Mouse (Mus musculus): ENCODE measurements around the gene Ptpra. TPM values are rescaled to one million over a fixed set of nuclear protein-coding genes. Genes with fewer than 3 reads are reported as not detected.

The Ptpra gene
- polyA plus RNA-seq, 1 experiment: 31.9 TPM

DNA sequence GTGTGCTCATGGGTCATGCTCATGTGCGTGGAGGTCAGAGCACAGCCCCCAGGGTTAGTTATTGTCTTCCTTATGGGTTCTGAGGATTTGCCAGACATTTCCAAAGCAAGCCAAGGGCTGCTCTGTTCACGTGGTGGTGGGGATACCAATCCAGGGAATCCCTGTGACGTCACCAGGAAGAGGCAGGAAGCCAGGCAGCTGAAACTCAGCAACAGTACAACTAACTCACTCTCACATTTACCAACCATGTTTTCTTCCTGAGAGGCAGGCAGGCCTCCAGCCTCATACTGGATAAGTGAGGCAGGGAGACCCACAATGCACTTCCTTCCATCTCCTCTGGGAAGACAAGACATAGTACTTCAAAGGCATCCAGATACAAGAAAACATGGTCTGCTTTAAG lies 148.3 kb downstream of the Ptpra start:
- no peak for DNase-seq (ENCODE audit: low read depth in 1 of 2, low spot score in 2 of 2)
- Histone ChIP-seq H3K36me3 (ENCODE audit: control insufficient read depth, insufficient read depth, low read length) (peaks cover 11% of the 10 kb centered on the region), H3K4me1 (ENCODE audit: control insufficient read depth, insufficient read depth, insufficient read length) (no peaks in the 10 kb centered on the region), H3K27me3 (ENCODE audit: control insufficient read depth, insufficient read depth, low read length) (no peaks in the 10 kb centered on the region), H3K27ac (ENCODE audit: insufficient read depth, low read length) (no peak overlapping the region), H3K4me3 (ENCODE audit: extremely low read depth, insufficient read depth, insufficient read length) (no peak overlapping the region)
- WGBS: 91% methylated on average over 3 of the region's 3 CpGs
- TF ChIP-seq CTCF (IDR thresholded peaks at IDR 0.05; ENCODE audit: extremely low read depth, insufficient read depth, insufficient read length, insufficient replicate concordance) (no peak), POLR2A (IDR thresholded peaks at IDR 0.05; ENCODE audit: low read depth, low read length) (no peak)

DNA sequence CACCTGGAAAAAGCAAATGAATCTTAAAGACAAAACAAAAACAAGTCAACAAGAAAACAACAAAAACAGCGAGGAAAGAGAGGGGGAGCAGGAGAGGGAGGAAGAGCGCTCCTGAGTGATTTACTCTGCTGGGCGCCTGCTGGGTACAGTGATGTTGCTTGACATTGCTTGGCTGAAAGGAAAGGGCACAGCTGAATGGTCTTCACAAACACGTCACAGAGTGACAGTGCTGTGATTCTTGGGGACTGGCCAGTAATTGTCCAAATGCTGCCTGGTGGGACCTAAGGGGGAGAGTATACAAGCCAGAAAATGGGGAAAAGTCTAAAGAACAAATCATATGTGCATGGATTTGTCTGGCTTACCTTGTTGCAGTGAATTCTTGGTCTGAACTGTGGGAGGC lies 152.1 kb downstream of the Ptpra start:
- H3K27ac ChIP-seq (ENCODE audit: insufficient read depth, low read length): no peak overlapping the region
- H3K36me3 ChIP-seq (ENCODE audit: control insufficient read depth, insufficient read depth, low read length): peaks cover 9% of the 10 kb centered on the region
- no peaks in the 10 kb centered on the region for H3K27me3 ChIP-seq (ENCODE audit: control insufficient read depth, insufficient read depth, low read length)
- no peak overlapping the region for H3K4me3 ChIP-seq (ENCODE audit: extremely low read depth, insufficient read depth, insufficient read length)
- H3K4me1 ChIP-seq (ENCODE audit: control insufficient read depth, insufficient read depth, insufficient read length): no peaks in the 10 kb centered on the region
- TF ChIP-seq POLR2A (IDR thresholded peaks at IDR 0.05; ENCODE audit: low read depth, low read length): no peak
- TF ChIP-seq CTCF (IDR thresholded peaks at IDR 0.05; ENCODE audit: extremely low read depth, insufficient read depth, insufficient read length, insufficient replicate concordance): no peak
- WGBS: 94% methylated on average over 4 of the region's 4 CpGs
- DNase-seq (ENCODE audit: low read depth in 1 of 2, low spot score in 2 of 2): no peak

Other genes with a start within 250 kb of the Ptpra start
- gene Nop56, start 175.8 kb upstream of the Ptpra start, polyA plus RNA-seq (2012; rRNA removed): 66.3 and 80.1 TPM in 2 replicates
- gene Idh3b, start 165.7 kb upstream of the Ptpra start, polyA plus RNA-seq (2012; rRNA removed): 76.2 and 97.0 TPM in 2 replicates
- 1.5 and 1.7 TPM in 2 replicates for gene Ebf4, start 155.1 kb upstream of the Ptpra start, polyA plus RNA-seq (2012; rRNA removed)
- gene Cpxm1, start 52.7 kb upstream of the Ptpra start, polyA plus RNA-seq (2012; rRNA removed): 15.6 and 29.7 TPM in 2 replicates
- not detected in 2 replicates for gene Gm28372, start 45.0 kb upstream of the Ptpra start, polyA plus RNA-seq (2012; rRNA removed)
- not detected in 2 replicates for gene 1700020A23Rik, start 45.0 kb upstream of the Ptpra start, polyA plus RNA-seq (2012; rRNA removed)
- not detected in 2 replicates for gene Tmem239, start 43.8 kb upstream of the Ptpra start, polyA plus RNA-seq (2012; rRNA removed)
- 84.8 and 97.5 TPM in 2 replicates for gene Vps16, start 25.9 kb upstream of the Ptpra start, polyA plus RNA-seq (2012; rRNA removed)
- gene Pced1a, start 25.6 kb upstream of the Ptpra start, polyA plus RNA-seq (2012; rRNA removed): 33.2 and 35.3 TPM in 2 replicates
- gene Mrps26, start 113.5 kb downstream of the Ptpra start, polyA plus RNA-seq (2012; rRNA removed): 59.3 and 87.9 TPM in 2 replicates
- gene Oxt, start 125.9 kb downstream of the Ptpra start, polyA plus RNA-seq (2012; rRNA removed): 0.32 TPM in 1 of 2 replicates, not detected in the other
- not detected in 2 replicates for gene Avp, start 132.3 kb downstream of the Ptpra start, polyA plus RNA-seq (2012; rRNA removed)
- gene Fastkd5, start 179.7 kb downstream of the Ptpra start, polyA plus RNA-seq (2012; rRNA removed): 1.1 and 1.2 TPM in 2 replicates
- gene Ubox5, start 179.8 kb downstream of the Ptpra start, polyA plus RNA-seq (2012; rRNA removed): 3.8 and 4.4 TPM in 2 replicates
- gene Lzts3, start 192.5 kb downstream of the Ptpra start, polyA plus RNA-seq (2012; rRNA removed): 3.0 and 3.2 TPM in 2 replicates
- gene Ddrgk1, start 214.4 kb downstream of the Ptpra start, polyA plus RNA-seq (2012; rRNA removed): 50.2 and 50.4 TPM in 2 replicates
- 12.0 and 14.3 TPM in 2 replicates for gene Itpa, start 217.3 kb downstream of the Ptpra start, polyA plus RNA-seq (2012; rRNA removed)
- 3.7 and 4.0 TPM in 2 replicates for gene Slc4a11, start 247.2 kb downstream of the Ptpra start, polyA plus RNA-seq (2012; rRNA removed)

All from spleen, adult 2 months (tissue).